Mouse (Mus musculus): ENCODE data around the gene Ptprq. TPM values are rescaled to one million over a fixed set of nuclear protein-coding genes. Genes with fewer than 3 reads are reported as not detected.

The Ptprq gene
- total RNA-seq, 1 experiment, result 0.04 TPM

GRCm38 (mm10) chr10:107514735-107515134 is 205.1 kb downstream of the Ptprq start:
- no peak for DNase-seq (ENCODE audit: low read depth, low spot score)
- in situ Hi-C loops (cut with MboI; ENCODE audit: low sequenced_read_pairs in 2 of 2, unreplicated experiment in 2 of 2), result no loop called here
- Histone ChIP-seq H3K4me3 (ENCODE audit: insufficient read depth in 1 of 2, low read depth in 1 of 2, low read length in 2 of 2, poor library complexity in 1 of 2, severe bottlenecking in 1 of 2) (no peak overlapping the region), H3K4me1 (ENCODE audit: control insufficient read depth in 2 of 2, insufficient read depth in 2 of 2, low read length in 2 of 2, poor library complexity in 1 of 2) (no peaks in the 10 kb centered on the region), H3K27ac (ENCODE audit: insufficient read depth, low read depth, low read length, poor library complexity, severe bottlenecking) (no peak overlapping the region), H3K9ac (ENCODE audit: insufficient read depth, low read depth, low read length, poor library complexity, severe bottlenecking) (no peak overlapping the region), H3K36me3 (ENCODE audit: control insufficient read depth, insufficient read depth, low read length, poor library complexity, severe bottlenecking) (no peaks in the 10 kb centered on the region), H3K9me3 (ENCODE audit: control insufficient read depth, insufficient read depth, low read depth, low read length) (no peaks in the 10 kb centered on the region)
- TF ChIP-seq HCFC1 (IDR thresholded peaks at IDR 0.05; ENCODE audit: borderline replicate concordance, insufficient read depth, low read length) (no peak), CHD2 (IDR thresholded peaks at IDR 0.05; ENCODE audit: low read depth, low read length) (no peak), ZNF384 (IDR thresholded peaks at IDR 0.05; ENCODE audit: low read depth, low read length) (no peak), ZC3H11A (IDR thresholded peaks at IDR 0.05; ENCODE audit: borderline replicate concordance, low read depth, low read length) (no peak), MAFK (IDR thresholded peaks at IDR 0.05; ENCODE audit: insufficient read depth, low read depth, low read length) (no peak)

- no peak for DNase-seq (ENCODE audit: low read depth, low spot score)
- no peak overlapping the region for H3K27ac ChIP-seq (ENCODE audit: insufficient read depth, low read depth, low read length, poor library complexity, severe bottlenecking)
- H3K9me3 ChIP-seq (ENCODE audit: control insufficient read depth, insufficient read depth, low read depth, low read length), result no peaks in the 10 kb centered on the region
- H3K9ac ChIP-seq (ENCODE audit: insufficient read depth, low read depth, low read length, poor library complexity, severe bottlenecking), result no peak overlapping the region
- no peaks in the 10 kb centered on the region for H3K4me1 ChIP-seq (ENCODE audit: control insufficient read depth in 2 of 2, insufficient read depth in 2 of 2, low read length in 2 of 2, poor library complexity in 1 of 2)
- TF ChIP-seq CHD2 (IDR thresholded peaks at IDR 0.05; ENCODE audit: low read depth, low read length), result no peak
- no peak for TF ChIP-seq ZNF384 (IDR thresholded peaks at IDR 0.05; ENCODE audit: low read depth, low read length)
- TF ChIP-seq ZC3H11A (IDR thresholded peaks at IDR 0.05; ENCODE audit: borderline replicate concordance, low read depth, low read length), result no peak
- TF ChIP-seq MAFK (IDR thresholded peaks at IDR 0.05; ENCODE audit: insufficient read depth, low read depth, low read length), result no peak
- TF ChIP-seq HCFC1 (IDR thresholded peaks at IDR 0.05; ENCODE audit: borderline replicate concordance, insufficient read depth, low read length), result no peak
- no peaks in the 10 kb centered on the region for H3K36me3 ChIP-seq (ENCODE audit: control insufficient read depth, insufficient read depth, low read length, poor library complexity, severe bottlenecking)
- in situ Hi-C loops (cut with MboI; ENCODE audit: low sequenced_read_pairs in 2 of 2, unreplicated experiment in 2 of 2), result no loop called here
- H3K4me3 ChIP-seq (ENCODE audit: insufficient read depth in 1 of 2, low read depth in 1 of 2, low read length in 2 of 2, poor library complexity in 1 of 2, severe bottlenecking in 1 of 2), result no peak overlapping the region
Measured at GRCm38 (mm10) chr10:107506397-107506796, 213.5 kb downstream of the Ptprq start.

GRCm38 (mm10) chr10:107503430-107503829 is 216.4 kb downstream of the Ptprq start:
- in situ Hi-C loops (cut with MboI; ENCODE audit: low sequenced_read_pairs in 2 of 2, unreplicated experiment in 2 of 2), result no loop called here
- DNase-seq (ENCODE audit: low read depth, low spot score), result no peak
- Histone ChIP-seq H3K4me3 (ENCODE audit: insufficient read depth in 1 of 2, low read depth in 1 of 2, low read length in 2 of 2, poor library complexity in 1 of 2, severe bottlenecking in 1 of 2) (no peak overlapping the region), H3K9ac (ENCODE audit: insufficient read depth, low read depth, low read length, poor library complexity, severe bottlenecking) (no peak overlapping the region), H3K27ac (ENCODE audit: insufficient read depth, low read depth, low read length, poor library complexity, severe bottlenecking) (no peak overlapping the region), H3K4me1 (ENCODE audit: control insufficient read depth in 2 of 2, insufficient read depth in 2 of 2, low read length in 2 of 2, poor library complexity in 1 of 2) (no peaks in the 10 kb centered on the region), H3K9me3 (ENCODE audit: control insufficient read depth, insufficient read depth, low read depth, low read length) (no peaks in the 10 kb centered on the region), H3K36me3 (ENCODE audit: control insufficient read depth, insufficient read depth, low read length, poor library complexity, severe bottlenecking) (no peaks in the 10 kb centered on the region)
- TF ChIP-seq HCFC1 (IDR thresholded peaks at IDR 0.05; ENCODE audit: borderline replicate concordance, insufficient read depth, low read length) (no peak), ZC3H11A (IDR thresholded peaks at IDR 0.05; ENCODE audit: borderline replicate concordance, low read depth, low read length) (no peak), ZNF384 (IDR thresholded peaks at IDR 0.05; ENCODE audit: low read depth, low read length) (no peak), CHD2 (IDR thresholded peaks at IDR 0.05; ENCODE audit: low read depth, low read length) (no peak), MAFK (IDR thresholded peaks at IDR 0.05; ENCODE audit: insufficient read depth, low read depth, low read length) (no peak)

GRCm38 (mm10) chr10:107502193-107502592 is 217.7 kb downstream of the Ptprq start:
- in situ Hi-C loops (cut with MboI; ENCODE audit: low sequenced_read_pairs in 2 of 2, unreplicated experiment in 2 of 2), result no loop called here
- Histone ChIP-seq H3K9ac (ENCODE audit: insufficient read depth, low read depth, low read length, poor library complexity, severe bottlenecking) (no peak overlapping the region), H3K4me1 (ENCODE audit: control insufficient read depth in 2 of 2, insufficient read depth in 2 of 2, low read length in 2 of 2, poor library complexity in 1 of 2) (no peaks in the 10 kb centered on the region), H3K9me3 (ENCODE audit: control insufficient read depth, insufficient read depth, low read depth, low read length) (no peaks in the 10 kb centered on the region), H3K36me3 (ENCODE audit: control insufficient read depth, insufficient read depth, low read length, poor library complexity, severe bottlenecking) (no peaks in the 10 kb centered on the region), H3K27ac (ENCODE audit: insufficient read depth, low read depth, low read length, poor library complexity, severe bottlenecking) (no peak overlapping the region), H3K4me3 (ENCODE audit: insufficient read depth in 1 of 2, low read depth in 1 of 2, low read length in 2 of 2, poor library complexity in 1 of 2, severe bottlenecking in 1 of 2) (no peak overlapping the region)
- DNase-seq (ENCODE audit: low read depth, low spot score), result no peak
- TF ChIP-seq HCFC1 (IDR thresholded peaks at IDR 0.05; ENCODE audit: borderline replicate concordance, insufficient read depth, low read length) (no peak), CHD2 (IDR thresholded peaks at IDR 0.05; ENCODE audit: low read depth, low read length) (no peak), ZNF384 (IDR thresholded peaks at IDR 0.05; ENCODE audit: low read depth, low read length) (no peak), MAFK (IDR thresholded peaks at IDR 0.05; ENCODE audit: insufficient read depth, low read depth, low read length) (no peak), ZC3H11A (IDR thresholded peaks at IDR 0.05; ENCODE audit: borderline replicate concordance, low read depth, low read length) (no peak)

- no peaks in the 10 kb centered on the region for H3K4me1 ChIP-seq (ENCODE audit: control insufficient read depth in 2 of 2, insufficient read depth in 2 of 2, low read length in 2 of 2, poor library complexity in 1 of 2)
- H3K9me3 ChIP-seq (ENCODE audit: control insufficient read depth, insufficient read depth, low read depth, low read length), result no peaks in the 10 kb centered on the region
- no peak overlapping the region for H3K27ac ChIP-seq (ENCODE audit: insufficient read depth, low read depth, low read length, poor library complexity, severe bottlenecking)
- TF ChIP-seq ZC3H11A (IDR thresholded peaks at IDR 0.05; ENCODE audit: borderline replicate concordance, low read depth, low read length) (no peak), ZNF384 (IDR thresholded peaks at IDR 0.05; ENCODE audit: low read depth, low read length) (no peak), HCFC1 (IDR thresholded peaks at IDR 0.05; ENCODE audit: borderline replicate concordance, insufficient read depth, low read length) (no peak), CHD2 (IDR thresholded peaks at IDR 0.05; ENCODE audit: low read depth, low read length) (no peak), MAFK (IDR thresholded peaks at IDR 0.05; ENCODE audit: insufficient read depth, low read depth, low read length) (no peak)
- H3K4me3 ChIP-seq (ENCODE audit: insufficient read depth in 1 of 2, low read depth in 1 of 2, low read length in 2 of 2, poor library complexity in 1 of 2, severe bottlenecking in 1 of 2), result no peak overlapping the region
- DNase-seq (ENCODE audit: low read depth, low spot score), result no peak
- H3K36me3 ChIP-seq (ENCODE audit: control insufficient read depth, insufficient read depth, low read length, poor library complexity, severe bottlenecking), result no peaks in the 10 kb centered on the region
- in situ Hi-C loops (cut with MboI; ENCODE audit: low sequenced_read_pairs in 2 of 2, unreplicated experiment in 2 of 2), result no loop called here
- H3K9ac ChIP-seq (ENCODE audit: insufficient read depth, low read depth, low read length, poor library complexity, severe bottlenecking), result no peak overlapping the region
Measured at GRCm38 (mm10) chr10:107499656-107500055, 220.2 kb downstream of the Ptprq start.
